Mouse (Mus musculus) ES-E14 (cell line): ENCODE results near the gene Cdc42bpa.

Source experiments
- CHD2 ChIP-seq: IDR thresholded peaks from 2 replicates; pipeline ENCODE4 v1.6.1; 2014; ENCODE audit warnings: mild to moderate bottlenecking, low read depth, low read length, inconsistent platforms
- HCFC1 ChIP-seq: IDR thresholded peaks from 2 replicates; pipeline ENCODE4 v1.6.1; 2012; ENCODE audit warnings: low read length, inconsistent platforms, borderline replicate concordance; ENCODE audit not compliant: insufficient read depth
- ZC3H11A ChIP-seq: IDR thresholded peaks from 2 replicates; pipeline ENCODE4 v1.6.1; 2012; ENCODE audit warnings: low read depth, mild to moderate bottlenecking, inconsistent platforms, low read length, borderline replicate concordance
- ZNF384 ChIP-seq: IDR thresholded peaks from 2 replicates; pipeline ENCODE4 v1.6.1; 2012; ENCODE audit warnings: low read depth, low read length, inconsistent platforms

- TF ChIP-seq HCFC1 (no peak), ZC3H11A (no peak), ZNF384 (no peak), CHD2 (no peak)
Observed at GRCm38 (mm10) chr1:180018218-180018617, 57.9 kb downstream of the Cdc42bpa start.
